Mouse (Mus musculus) urinary bladder, adult 18-20 months (tissue): ENCODE results near the gene Fam169a.
A peak's percentile ranks its signal among the peaks of the same experiment; 100 is the strongest.
"Not testable (repeated sequence)": the region's sequence is repeated elsewhere in the genome, so short reads cannot be mapped to it uniquely, and the experiment has no call there.

Experiments
- DNase-seq, 2 experiments: peaks; one replicate each; pipeline ENCODE4 v3.0.0; 2022; ENCODE audit warnings: low spot score in 2 of 2, mixed read lengths in 2 of 2

Fam169a gene

DNA sequence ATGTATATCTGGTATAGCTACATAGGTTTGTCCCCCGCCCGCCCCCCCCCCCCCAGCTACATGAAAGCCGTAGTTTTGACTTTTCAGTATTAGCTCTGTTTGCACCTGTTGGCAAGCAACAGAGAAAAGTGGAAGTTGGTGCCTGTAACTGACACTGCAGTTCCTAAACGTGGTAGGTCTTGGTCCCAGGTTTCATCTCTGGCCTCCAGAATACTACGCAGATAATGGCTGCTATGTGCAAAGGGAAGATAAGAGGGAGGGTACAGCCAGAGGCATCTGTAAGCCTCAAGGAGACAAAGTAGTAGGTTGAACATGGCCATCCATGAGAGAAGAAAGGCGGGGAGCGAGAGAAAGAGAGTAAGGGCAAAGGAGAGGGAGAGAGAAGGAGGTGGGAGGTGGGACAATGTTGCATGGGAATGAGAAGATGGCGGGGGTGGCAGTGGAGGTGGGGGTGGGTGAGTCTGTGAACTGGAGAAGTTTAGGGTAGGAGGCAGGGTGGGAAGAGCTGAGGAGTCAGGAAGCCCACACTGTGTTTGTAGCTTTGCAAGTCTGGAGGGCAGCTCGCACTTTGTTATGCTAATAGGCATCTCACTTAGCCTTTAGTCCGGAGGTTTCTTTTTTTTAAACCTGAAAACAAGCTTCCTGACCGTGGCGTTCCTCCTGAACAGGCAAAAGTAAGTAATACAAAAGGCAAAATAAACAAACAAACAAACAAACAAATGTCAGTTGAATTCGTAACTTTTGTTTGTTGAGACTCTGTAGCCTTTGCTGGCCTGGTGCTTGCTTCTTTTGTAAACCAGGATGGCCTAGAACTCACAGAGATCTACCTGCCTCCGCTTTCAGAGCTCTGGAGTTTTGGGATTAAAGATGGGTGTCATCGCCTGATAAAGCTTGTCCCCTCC is at the start of gene Fam169a:
Fam169a (plus strand) TSS at position 638 of the 902 bp plus-strand sequence.
- no peak for DNase-seq

DNA sequence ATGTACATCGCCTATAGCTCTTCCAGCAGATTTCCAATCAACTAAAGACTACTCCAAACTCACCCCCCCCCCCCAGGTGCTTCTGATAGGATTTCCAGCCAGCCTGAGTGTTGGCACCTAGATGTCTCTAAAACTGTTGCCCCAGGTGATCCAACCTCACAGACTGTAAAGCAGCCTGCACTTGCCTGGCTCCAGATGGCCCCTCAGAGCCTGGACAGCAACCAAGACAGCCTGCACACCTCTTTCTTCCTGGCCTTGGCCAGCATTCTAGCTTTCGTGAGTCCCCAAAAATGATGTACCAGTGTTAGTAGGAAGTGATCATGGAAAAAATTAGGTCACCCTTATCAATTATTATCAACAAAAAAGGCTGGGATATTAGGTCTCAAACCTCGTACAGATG is 49.4 kb upstream of the Fam169a start:
- DNase-seq: no peak

DNA sequence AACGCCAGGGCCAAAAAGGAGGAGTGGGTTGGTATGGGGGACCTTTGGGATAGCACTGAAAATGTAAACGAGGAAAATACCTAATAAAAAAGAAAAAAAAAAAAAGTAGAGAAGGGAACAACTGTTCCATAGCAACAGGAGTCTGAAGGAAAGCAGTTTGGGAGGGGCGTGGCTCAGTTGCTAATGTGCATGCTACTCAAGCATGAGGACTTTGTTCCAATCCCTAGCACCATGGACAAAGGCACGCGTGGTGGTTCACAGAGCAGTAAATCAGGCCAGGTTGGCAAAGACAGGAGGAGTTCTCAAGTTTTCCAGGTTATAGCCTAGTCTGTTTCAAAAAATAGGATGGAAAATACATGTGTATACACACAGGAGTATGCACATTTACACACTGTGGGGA is 47.0 kb upstream of the Fam169a start:
- DNase-seq: no peak

DNA sequence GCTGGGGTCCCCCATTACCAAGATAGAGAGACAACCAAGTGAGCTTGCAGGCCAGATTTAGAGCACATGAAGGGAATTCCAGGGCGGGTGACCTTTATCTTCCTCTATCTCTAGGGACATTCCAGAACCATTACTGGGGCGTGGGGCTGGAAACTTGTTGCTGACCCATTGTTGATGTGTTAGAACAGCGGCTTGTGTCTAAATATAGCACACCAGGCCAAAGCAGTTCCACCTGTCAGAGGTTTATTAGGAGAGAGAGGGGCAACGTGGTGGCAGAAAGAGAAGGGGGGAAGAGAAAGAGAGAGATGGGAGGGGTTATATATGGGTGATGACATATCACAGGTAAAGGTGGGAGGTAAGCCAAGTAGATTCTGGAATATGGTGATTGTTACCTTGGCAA is 45.2 kb upstream of the Fam169a start:
- DNase-seq: no peak

DNA sequence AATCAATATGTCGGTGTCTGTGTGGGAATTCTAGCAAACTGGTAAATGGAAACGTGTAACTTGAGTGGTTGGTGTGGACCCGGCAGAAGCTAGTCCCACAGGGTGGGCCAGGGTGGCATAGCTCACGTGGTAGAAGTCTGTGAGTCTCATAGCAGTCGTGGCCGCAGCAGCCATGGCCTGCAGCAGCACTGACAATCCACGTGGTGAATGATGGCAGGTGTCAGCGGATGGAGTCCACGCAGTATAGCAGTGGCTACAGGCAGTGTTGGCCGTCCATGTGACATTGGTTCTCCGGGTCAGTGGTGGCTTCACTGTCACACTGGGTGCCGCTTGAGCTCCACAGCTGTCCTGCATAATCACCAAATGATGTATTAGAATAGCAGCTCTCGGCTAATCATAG is 37.0 kb upstream of the Fam169a start:
- no peak for DNase-seq

DNA sequence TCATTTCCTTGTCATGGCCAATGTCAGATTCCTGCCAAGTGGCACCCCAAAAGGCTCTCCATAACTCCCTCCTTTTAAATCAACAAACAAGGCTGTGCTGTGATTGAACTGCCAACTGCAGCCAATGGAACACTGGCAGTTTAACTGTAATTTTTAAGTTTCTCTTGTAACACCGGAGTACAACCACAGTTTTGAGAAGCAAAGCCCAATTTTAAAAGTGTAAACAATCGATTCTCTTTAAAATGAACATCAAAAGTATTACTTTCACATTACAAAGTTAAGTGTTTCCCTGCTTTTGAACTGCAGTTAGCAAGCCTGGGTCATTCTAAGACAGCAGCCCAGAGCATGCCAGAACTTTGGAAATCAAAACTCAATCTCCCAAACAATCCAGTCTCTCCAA is 32.8 kb upstream of the Fam169a start, which contains the start of gene 1700029F12Rik:
1700029F12Rik (minus strand) TSS at position 101 of the 400 bp plus-strand sequence.
- no peak for DNase-seq

DNA sequence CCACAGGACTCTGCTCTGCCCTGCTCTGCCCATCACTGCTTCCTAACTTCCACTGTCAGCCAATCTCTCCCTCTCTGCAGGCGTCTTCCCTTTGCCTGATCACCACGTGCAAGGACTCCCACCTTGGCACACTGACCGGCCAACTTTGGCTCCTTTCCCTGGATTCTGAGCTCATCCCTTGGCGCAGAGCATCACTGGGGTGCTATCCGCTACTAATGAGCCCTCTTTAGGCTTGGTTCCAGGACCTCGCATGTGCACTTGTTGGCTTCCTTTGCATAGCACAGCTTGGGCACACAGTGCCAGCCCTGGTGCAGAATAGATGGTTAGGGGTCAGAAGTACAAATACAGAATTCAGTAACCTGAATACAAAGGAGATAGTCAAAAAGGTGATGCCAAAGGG is 15.9 kb upstream of the Fam169a start:
- no peak for DNase-seq

DNA sequence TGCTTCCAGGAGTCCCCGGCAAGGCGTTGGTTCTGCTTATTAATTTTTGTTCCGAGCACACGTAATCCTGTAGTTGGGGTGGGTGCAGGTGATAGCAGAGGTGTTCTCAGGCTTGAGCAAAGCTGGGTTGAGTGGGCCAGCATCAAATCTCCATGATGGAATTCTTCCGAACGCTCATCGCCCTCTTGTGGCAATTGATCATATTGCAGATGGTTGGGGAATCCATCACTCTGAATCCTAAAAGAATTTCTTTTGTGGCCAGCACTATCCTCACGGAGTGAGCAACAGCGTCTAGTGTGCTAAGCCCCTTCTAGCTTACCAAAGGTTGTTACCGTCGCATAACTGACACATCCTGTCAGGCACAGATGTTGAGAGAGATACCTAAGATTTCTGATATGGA is 14.4 kb upstream of the Fam169a start:
- peak in 1 of 2 experiments; percentile 48 for DNase-seq

DNA sequence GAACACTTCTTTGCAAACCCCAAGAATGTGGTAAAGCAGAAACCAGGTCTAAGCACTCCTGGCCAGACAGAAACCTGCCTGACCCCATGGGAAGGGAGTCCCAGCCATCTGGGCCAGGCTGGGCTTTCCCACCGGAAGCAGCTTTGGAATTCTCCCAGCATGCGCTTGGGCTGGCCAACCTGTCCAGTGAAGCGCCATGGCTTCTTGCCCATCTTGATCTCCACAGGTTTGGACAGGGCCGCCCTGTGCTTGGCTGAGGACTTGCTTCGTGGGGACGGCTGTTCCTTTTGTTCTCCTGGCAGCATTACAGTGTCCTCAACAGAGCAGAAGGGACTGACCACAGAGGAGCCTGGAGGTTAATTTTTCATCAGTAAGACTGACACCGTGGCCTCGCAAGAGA is 13.2 kb upstream of the Fam169a start:
- peak in 1 of 2 experiments; percentile 14 for DNase-seq

DNA sequence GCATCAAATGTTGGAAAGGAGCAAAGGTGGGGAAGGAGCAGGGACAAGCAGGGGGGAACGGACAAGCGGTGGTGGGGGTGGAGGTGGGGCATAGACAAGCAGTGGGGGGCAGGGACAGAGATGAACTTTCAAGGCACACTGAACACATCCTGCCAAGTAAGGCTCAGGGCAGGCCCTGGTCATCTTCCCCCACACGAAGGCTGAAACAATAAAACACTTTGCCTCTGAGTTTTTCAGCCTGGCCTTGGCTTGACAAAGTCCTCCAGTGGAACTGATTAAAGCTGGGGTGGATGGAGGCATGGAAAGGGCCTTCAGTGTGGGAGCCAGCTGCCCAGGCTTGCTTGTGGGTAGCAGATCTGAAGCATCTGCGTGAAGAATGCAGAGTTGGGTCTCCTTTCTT is 9.3 kb upstream of the Fam169a start:
- DNase-seq: no peak

DNA sequence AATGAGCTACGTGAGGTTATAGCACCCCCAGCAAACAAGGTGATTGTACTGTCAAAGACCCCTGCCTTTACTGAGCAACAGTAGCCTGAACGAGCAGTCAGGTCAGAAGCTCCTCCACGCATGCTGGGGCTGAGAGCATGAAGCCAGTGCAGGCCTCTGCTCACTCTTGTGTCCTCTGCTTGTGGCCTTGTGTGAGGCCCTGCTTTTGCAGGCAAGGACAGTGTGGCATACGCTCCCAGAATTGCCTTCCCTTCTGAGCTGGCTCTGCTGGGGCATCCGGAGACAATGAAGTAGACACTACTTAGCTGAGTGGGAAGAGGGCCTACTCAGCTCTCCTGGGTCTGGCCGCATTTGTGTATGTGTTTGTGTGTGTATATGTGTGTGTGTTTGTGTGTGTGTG is 7.3 kb upstream of the Fam169a start:
- DNase-seq: no peak

DNA sequence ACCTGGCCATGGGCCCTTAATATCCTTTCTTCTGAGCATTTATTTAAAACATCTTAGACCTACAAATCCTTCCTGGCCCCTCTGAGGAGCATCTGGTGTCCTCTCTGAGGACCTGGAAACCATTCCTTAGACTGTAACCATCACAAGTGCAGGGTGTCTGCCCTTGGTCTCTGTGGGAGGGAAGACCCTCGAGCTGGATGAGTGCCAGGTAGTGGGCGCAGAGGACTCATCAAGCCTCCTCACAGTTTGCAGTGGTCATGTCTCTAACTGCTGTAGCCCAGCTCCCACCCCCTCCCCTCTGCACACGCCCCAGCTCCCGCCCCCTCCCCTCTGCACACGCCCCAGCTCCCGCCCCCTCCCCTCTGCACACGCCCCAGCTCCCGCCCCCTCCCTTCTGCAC is 6.8 kb upstream of the Fam169a start:
- no peak for DNase-seq

DNA sequence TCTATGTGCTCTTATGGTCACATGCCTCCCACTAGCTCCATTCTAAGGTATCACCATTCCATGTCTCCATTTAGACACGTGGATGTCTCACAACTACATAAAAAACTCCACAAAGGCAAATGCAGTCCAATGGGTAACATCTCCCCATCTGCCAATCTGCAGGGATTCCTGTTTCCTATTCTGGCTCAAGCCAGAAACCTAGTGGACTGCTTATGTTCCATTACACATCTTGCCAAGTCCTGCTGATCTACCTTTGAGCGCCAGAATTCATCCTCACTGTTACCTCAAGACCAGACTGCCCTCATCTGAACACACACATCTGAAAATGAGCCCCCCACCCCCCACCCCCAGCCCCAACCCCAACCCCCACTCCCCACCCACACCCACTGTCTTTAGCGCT is 4.9 kb upstream of the Fam169a start:
- no peak for DNase-seq

DNA sequence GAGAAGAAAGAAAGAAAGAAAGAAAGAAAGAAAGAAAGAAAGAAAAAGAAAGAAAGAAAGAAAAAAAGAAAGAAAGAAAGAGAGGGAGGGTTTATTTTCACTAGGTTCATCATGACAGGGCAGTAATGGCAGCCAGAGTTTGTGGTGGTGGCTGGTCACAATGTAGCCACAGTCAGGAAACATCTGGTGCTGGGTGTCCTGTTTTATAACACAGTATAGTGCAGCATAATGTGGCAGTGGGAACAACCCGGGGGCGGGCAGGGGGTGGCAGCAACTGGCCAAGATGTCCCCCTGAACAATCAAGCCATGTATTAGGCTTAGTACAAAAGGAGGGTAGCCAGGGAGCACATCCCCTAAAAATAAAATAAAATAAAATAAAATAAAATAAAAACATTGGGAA is 3.7 kb upstream of the Fam169a start:
- DNase-seq: no peak

DNA sequence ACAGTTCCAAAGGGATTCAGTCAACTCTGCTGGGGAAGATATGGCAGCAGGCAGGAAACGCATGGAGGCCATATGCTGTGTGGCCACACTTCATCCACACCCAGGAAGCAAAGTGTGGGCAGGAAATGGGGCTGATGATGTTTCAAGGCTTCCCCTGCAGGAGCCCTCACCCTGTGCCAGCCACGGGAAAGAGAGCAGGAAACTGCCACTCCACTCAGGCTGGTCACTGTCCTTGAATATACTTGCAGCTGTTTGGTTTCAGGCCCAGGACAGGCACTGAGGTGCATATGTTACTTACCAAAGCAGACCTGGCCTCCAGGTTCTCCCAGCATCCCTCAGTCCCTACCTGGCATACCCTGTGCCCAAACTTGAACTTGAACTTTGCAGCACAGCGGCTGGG is 2.7 kb upstream of the Fam169a start:
- no peak for DNase-seq

DNA sequence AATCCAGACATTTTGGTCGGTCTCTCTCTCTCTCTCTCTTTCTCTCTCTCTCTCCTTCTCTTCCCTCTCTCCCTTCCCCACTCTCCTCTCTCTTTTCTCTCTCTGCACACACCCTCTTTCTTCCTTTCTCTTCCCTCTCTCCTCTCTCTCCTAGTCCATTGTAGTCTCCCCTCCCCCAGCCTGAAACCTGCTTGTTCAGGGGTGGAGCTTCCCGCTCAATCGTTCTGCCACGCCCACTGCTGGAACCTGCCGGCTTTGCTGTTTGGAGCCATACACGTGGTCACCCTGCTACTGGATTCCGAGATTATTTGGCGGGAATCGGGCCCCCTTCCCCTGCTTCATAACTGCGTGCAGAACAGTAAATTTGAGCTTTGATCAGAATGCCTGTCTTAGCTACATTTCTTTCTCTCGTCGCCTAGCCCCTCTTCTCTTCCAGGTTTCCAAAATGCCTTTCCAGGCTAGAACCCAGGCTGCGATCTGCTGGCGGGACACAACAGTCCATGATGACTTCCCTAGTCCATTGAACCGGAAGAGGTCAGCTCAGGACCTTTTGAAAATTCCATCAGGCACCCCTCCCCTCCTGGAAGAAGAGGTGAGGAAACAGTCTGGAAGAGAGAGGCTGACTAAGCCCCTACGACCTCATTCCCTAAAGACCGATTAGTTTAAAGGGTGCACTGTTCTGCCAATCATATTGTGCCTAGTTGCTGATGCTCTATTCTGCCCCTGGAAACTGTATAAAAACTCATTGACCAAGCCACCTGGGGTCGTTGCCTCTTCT is 2.1 kb upstream of the Fam169a start:
- DNase-seq: not testable (repeated sequence)

DNA sequence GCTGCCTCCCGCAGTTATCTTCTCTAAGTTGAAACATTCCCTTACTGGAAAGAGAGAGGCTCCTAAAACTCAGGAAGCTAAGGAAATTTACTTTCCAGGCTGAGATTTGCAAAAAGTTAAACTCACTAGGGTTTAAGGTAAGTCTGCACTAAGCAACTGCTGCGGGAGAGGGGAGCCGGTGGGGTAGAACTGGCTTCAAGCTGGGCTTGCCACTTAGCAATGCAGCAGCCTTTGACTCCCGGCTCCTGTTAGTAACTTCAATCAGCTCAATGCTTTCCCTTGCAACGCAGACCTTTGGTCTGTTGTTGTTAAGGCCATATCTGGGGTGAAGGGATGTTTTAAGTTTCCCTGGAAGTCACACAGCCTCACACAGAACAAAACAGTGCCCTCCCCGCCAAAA is 605 bp downstream of the Fam169a start:
- no peak for DNase-seq

DNA sequence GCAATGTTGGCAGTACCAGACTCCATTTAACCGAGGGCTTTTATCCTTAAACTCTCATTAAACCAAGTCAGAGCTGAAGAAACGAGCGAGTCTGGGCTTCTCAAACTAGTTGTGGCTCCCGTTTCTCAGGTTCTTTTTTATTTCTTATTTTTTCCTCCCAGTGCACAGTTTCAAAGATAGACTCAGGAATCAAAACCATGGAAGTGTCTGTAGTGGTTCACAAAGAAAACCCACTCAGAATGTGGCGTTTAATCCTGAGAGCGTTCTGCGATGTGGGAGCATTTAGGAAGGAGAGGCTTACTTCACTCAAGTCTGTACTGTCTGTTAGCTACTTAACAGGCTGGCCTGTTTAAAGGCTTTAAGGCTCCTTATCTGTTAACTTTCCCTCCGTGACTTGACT is 1.1 kb downstream of the Fam169a start:
- DNase-seq: no peak

DNA sequence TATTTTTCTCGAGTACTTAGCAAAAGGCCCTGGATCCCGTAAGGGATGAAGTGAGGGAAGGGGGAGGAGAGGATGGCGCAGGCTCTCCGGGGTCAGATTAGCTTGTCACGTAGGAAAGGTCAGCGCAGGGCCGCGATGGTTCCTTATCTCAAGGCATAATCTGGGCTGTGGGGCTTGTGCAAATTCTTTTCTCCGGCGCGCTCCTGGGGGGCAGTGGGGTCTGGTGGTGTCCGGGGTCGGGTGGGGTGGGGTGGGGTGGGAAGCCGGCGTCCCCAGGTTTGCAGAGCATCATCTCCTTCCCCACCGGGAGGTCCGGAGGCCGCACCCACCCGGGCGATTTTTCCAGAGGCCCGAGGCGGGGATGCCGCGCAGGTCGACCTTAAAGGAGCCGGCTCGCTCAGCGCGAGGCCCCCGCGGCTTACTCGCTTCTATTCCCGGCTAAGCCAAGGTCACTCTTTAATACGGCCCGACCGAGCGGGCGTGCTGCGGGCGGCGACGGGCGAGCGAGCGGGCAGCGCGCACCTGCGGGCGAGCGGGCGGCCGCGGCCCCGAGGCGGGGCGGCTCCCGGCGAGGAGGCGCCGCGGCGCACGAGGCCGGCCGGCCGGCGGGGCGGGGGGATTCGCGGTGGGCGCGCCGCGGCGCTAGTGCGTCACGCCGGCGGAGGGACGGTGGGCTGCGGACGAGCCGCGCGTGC is 4.0 kb downstream of the Fam169a start:
- peak in 1 of 2 experiments; percentile 7 for DNase-seq

DNA sequence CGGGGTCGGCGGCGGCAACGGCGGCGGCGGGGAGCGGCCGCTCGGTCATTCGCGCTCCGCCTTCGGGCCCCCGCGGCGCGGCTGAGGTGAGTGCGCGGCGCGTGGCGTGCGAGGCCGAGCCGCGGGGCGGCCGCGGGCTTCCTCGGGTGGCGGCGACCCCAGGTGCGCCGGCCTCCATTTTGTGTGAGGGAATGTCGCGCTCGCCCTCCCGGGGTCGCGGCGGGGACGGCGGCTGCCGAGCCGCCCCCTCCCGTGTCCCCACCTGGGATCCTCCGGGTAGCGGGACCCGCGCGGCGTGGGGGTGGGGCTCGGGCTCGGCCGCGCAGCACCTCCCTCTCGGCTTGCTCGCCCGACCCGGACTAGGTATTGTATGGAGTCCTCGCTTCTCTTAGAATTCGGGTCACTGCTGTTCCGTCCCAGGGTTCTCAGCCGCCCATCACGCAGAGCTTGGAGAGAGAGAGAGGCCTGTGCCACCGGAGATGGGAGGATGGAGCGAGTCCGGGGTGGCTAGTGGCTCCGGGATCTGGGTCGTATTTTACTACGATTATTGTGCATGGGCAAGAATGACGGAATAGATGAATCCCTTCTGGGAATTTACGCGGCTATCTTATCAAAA is 4.6 kb downstream of the Fam169a start:
- DNase-seq: peak in 1 of 2 experiments; percentile 14

DNA sequence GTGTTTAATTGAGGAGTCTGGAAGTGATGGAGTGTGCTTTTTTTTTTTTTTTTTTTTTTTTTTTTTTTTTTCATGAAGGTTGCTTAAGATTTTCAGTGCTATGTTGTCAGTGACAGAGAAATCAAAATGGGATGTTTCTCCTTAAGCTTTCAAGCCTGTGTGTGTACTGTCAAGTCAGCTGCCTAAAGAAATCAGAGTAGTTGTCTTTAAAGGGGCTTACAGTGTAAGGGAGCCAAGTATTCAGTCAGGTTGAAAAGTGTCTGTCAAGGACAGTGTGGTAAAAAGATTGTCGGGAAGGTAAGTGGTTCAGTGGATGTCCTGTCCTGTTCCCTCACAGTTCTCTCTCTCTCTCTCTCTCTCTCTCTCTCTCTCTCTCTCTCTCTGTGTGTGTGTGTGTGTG is 6.4 kb downstream of the Fam169a start:
- DNase-seq: no peak

DNA sequence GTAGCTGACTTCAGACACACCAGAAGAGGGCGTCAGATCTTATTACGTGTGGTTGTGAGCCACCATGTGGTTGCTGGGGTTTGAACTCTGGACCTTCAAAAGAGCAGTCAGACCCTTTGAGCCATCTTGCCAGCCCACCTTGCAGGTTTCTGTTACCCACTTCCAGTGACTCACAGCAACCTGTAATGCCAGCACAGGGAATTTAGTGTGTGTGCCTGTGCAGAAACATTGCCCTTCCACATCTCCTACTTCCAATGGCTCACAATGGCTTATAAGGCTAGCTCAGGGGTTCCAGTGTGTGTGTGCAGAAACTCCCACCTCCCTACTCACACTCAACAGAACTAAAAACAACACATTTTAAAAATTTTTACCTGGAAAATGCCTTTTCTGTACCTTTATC is 10.5 kb downstream of the Fam169a start:
- no peak for DNase-seq
